9 mouse cellular contexts compared by ENCODE assay signal in the genomic region with DNA sequence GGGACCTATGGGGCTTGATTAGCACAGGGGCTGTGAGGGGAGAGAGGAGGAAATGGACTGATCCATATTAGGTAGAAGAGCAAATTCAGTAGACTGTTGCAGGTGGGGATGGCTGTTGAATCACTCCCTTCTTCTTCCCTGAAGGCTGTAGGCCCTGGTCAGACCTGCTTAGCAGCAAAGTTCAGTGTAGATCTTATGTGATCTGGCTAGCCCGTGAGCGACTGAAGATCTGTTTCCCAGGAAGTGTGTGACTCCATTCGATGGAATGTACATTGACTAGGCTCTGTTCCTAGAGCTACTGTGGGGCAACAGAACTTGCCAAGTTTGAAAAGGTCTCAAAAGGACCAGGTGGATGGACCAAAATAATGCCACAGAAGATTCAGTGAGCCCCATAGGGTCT.
DNase-seq lines count a peak whose midpoint lies in the region; ATAC-seq and TF ChIP-seq lines count a peak whose summit lies in the region.
"Had no signal": no experiment of that assay in that cellular context is flagged by ENCODE, and none has a peak within 500 bp of the region (broad histone marks: within the 10 kb centered on the region; RNA-seq: fewer than 3 reads in every experiment).

No protein-coding gene starts in this region.

- H3K9ac ChIP-seq in intestine, embryonic 14.5 days (ENCODE audit: low read length) = no peak overlapping the region
- no peak overlapping the region for H3K9ac ChIP-seq in intestine, postnatal 0 days (ENCODE audit: low read depth, low read length)
- no peak overlapping the region for H3K9ac ChIP-seq in neural tube, embryonic 14.5 days (replicated peaks; ENCODE audit: low read depth, low read length)
- no peak overlapping the region for H3K9ac ChIP-seq in neural tube, embryonic 15.5 days (replicated peaks)
- H3K9ac ChIP-seq in hindbrain, embryonic 14.5 days = no peak overlapping the region
- no peak overlapping the region for H3K9ac ChIP-seq in stomach, postnatal 0 days (ENCODE audit: low read length)
- H3K9ac ChIP-seq: liver, postnatal 0 days had no signal

- TF ChIP-seq CTCF in intestine, postnatal 0 days (IDR thresholded peaks at IDR 0.05; ENCODE audit: low read depth) = no peak
- no peak for TF ChIP-seq CTCF in stomach, postnatal 0 days (IDR thresholded peaks at IDR 0.05; ENCODE audit: low read depth)

- 0 out of 2 replicates have a peak, but pooled peaks cover 6% of the 10 kb centered on the region for H3K36me3 ChIP-seq in intestine, embryonic 14.5 days (ENCODE audit: control insufficient read depth, insufficient read depth, low read length)
- H3K36me3 ChIP-seq in intestine, postnatal 0 days (ENCODE audit: control insufficient read depth, insufficient read depth) = peaks cover 20% of the 10 kb centered on the region; the same call in 1 of the 2 replicates
- H3K36me3 ChIP-seq in neural tube, embryonic 14.5 days (ENCODE audit: control insufficient read depth, insufficient read depth, low read length) = no peaks in the 10 kb centered on the region; the same call in 1 of the 2 replicates
- peaks cover 10% of the 10 kb centered on the region; the same call in 1 of the 2 replicates for H3K36me3 ChIP-seq in neural tube, embryonic 15.5 days
- no peaks in the 10 kb centered on the region for H3K36me3 ChIP-seq in hindbrain, embryonic 14.5 days (replicated peaks; ENCODE audit: control insufficient read depth, insufficient read depth)
- 0 out of 2 replicates have a peak, but pooled peaks cover 3% of the 10 kb centered on the region for H3K36me3 ChIP-seq in stomach, postnatal 0 days (ENCODE audit: control insufficient read depth, insufficient read depth, low read length)

- H3K4me2 ChIP-seq in intestine, embryonic 14.5 days (ENCODE audit: low read length) = no peak overlapping the region
- no peak overlapping the region for H3K4me2 ChIP-seq in intestine, postnatal 0 days (replicated peaks; ENCODE audit: low read depth)
- H3K4me2 ChIP-seq in neural tube, embryonic 14.5 days (ENCODE audit: low read depth, low read length) = no peak overlapping the region
- H3K4me2 ChIP-seq in neural tube, embryonic 15.5 days = no peak overlapping the region
- no peak overlapping the region for H3K4me2 ChIP-seq in hindbrain, embryonic 14.5 days (replicated peaks)
- H3K4me2 ChIP-seq in stomach, postnatal 0 days (replicated peaks; ENCODE audit: low read depth) = no peak overlapping the region

- 90% methylated on average over 3 of the region's 3 CpGs for whole genome bisulfite sequencing in intestine, embryonic 14.5 days
- 68% methylated on average over 3 of the region's 3 CpGs for WGBS in intestine, postnatal 0 days
- 79% methylated on average over 3 of the region's 3 CpGs for WGBS in neural tube, embryonic 14.5 days
- 86% methylated on average over 3 of the region's 3 CpGs for WGBS in neural tube, embryonic 15.5 days
- 96% methylated on average over 3 of the region's 3 CpGs for WGBS in hindbrain, embryonic 14.5 days
- 34% methylated on average over 3 of the region's 3 CpGs for WGBS in stomach, postnatal 0 days

- H3K27ac ChIP-seq in intestine, embryonic 14.5 days (ENCODE audit: low read depth) = 0 out of 2 replicates have a peak overlapping the region, but pooled peaks have one; percentile 62
- no peak overlapping the region for H3K27ac ChIP-seq in intestine, postnatal 0 days (ENCODE audit: low read depth, low read length)
- peak overlapping the region; percentile 18; the same call in 1 of the 2 replicates for H3K27ac ChIP-seq in neural tube, embryonic 14.5 days (ENCODE audit: low read depth, low read length)
- no peak overlapping the region; the same call in none of the 2 replicates for H3K27ac ChIP-seq in neural tube, embryonic 15.5 days (replicated peaks)
- peak overlapping the region; percentile 48; the same call in 1 of the 2 replicates for H3K27ac ChIP-seq in hindbrain, embryonic 14.5 days
- H3K27ac ChIP-seq in stomach, postnatal 0 days (replicated peaks) = peak overlapping the region; percentile 73
- H3K27ac ChIP-seq: kidney, postnatal 0 days had no signal

- no peaks in the 10 kb centered on the region for H3K27me3 ChIP-seq in intestine, embryonic 14.5 days (replicated peaks; ENCODE audit: control insufficient read depth, insufficient read depth, low read length)
- no peaks in the 10 kb centered on the region for H3K27me3 ChIP-seq in intestine, postnatal 0 days (replicated peaks; ENCODE audit: control insufficient read depth, insufficient read depth, low read length)
- H3K27me3 ChIP-seq in neural tube, embryonic 14.5 days (ENCODE audit: control insufficient read depth, insufficient read depth, low read length) = no peaks in the 10 kb centered on the region
- no peaks in the 10 kb centered on the region for H3K27me3 ChIP-seq in neural tube, embryonic 15.5 days (replicated peaks)
- no peaks in the 10 kb centered on the region for H3K27me3 ChIP-seq in hindbrain, embryonic 14.5 days (ENCODE audit: control insufficient read depth, insufficient read depth, low read length)
- no peaks in the 10 kb centered on the region for H3K27me3 ChIP-seq in stomach, postnatal 0 days (ENCODE audit: control insufficient read depth, insufficient read depth, low read length)

- ATAC-seq in intestine, embryonic 14.5 days (replicated peaks; ENCODE audit: low FRiP score, low TSS enrichment, low read depth) = no peak
- no peak for ATAC-seq in intestine, postnatal 0 days
- no peak for ATAC-seq in neural tube, embryonic 14.5 days (ENCODE audit: low read depth)
- ATAC-seq in neural tube, embryonic 15.5 days (ENCODE audit: low FRiP score) = no peak
- ATAC-seq in hindbrain, embryonic 14.5 days (ENCODE audit: low FRiP score) = no peak
- ATAC-seq in stomach, postnatal 0 days (ENCODE audit: low FRiP score, low TSS enrichment) = peak; percentile 65
- ATAC-seq: liver, postnatal 0 days had no signal

- no peak for TF ChIP-seq EP300 in stomach, postnatal 0 days (optimal IDR thresholded peaks at IDR 0.05)

- H3K9me3 ChIP-seq in intestine, embryonic 14.5 days (ENCODE audit: control insufficient read depth, low read length) = no peaks in the 10 kb centered on the region
- H3K9me3 ChIP-seq in intestine, postnatal 0 days (ENCODE audit: control insufficient read depth) = no peaks in the 10 kb centered on the region
- no peaks in the 10 kb centered on the region for H3K9me3 ChIP-seq in neural tube, embryonic 14.5 days (ENCODE audit: control insufficient read depth, low read length)
- H3K9me3 ChIP-seq in neural tube, embryonic 15.5 days (replicated peaks) = no peaks in the 10 kb centered on the region
- no peaks in the 10 kb centered on the region for H3K9me3 ChIP-seq in hindbrain, embryonic 14.5 days (ENCODE audit: control insufficient read depth, low read length)
- no peaks in the 10 kb centered on the region for H3K9me3 ChIP-seq in stomach, postnatal 0 days (ENCODE audit: control insufficient read depth, low read length)

- H3K4me3 ChIP-seq in intestine, embryonic 14.5 days (ENCODE audit: low read depth, low read length) = no peak overlapping the region
- H3K4me3 ChIP-seq in intestine, postnatal 0 days (ENCODE audit: low read depth, low read length) = no peak overlapping the region
- no peak overlapping the region for H3K4me3 ChIP-seq in neural tube, embryonic 14.5 days (ENCODE audit: low read depth, low read length)
- H3K4me3 ChIP-seq in neural tube, embryonic 15.5 days (replicated peaks) = no peak overlapping the region
- no peak overlapping the region for H3K4me3 ChIP-seq in hindbrain, embryonic 14.5 days (replicated peaks; ENCODE audit: low read length)
- no peak overlapping the region for H3K4me3 ChIP-seq in stomach, postnatal 0 days (ENCODE audit: low read depth, low read length)

- DNase-seq in intestine, embryonic 14.5 days (ENCODE audit: low spot score) = no peak
- no peak for DNase-seq in hindbrain, embryonic 14.5 days (ENCODE audit: low spot score)
- DNase-seq in stomach, postnatal 0 days (ENCODE audit: low spot score) = peak; percentile 67
- no peak for DNase-seq in gastrocnemius, postnatal 36 days
- DNase-seq: liver, postnatal 0 days had no signal

- intact Hi-C loops in gastrocnemius, postnatal 36 days (cut with DNase I) = no loop called here

- peaks cover 21% of the 10 kb centered on the region for H3K4me1 ChIP-seq in intestine, embryonic 14.5 days (replicated peaks; ENCODE audit: control insufficient read depth, insufficient read depth, low read length)
- H3K4me1 ChIP-seq in intestine, postnatal 0 days (replicated peaks; ENCODE audit: control insufficient read depth, insufficient read depth, low read length) = 0 out of 2 replicates have a peak, but pooled peaks cover 3% of the 10 kb centered on the region
- H3K4me1 ChIP-seq in neural tube, embryonic 14.5 days (ENCODE audit: control insufficient read depth, insufficient read depth, low read length) = peaks cover 5% of the 10 kb centered on the region; the same call in 1 of the 2 replicates
- peaks cover 43% of the 10 kb centered on the region for H3K4me1 ChIP-seq in neural tube, embryonic 15.5 days
- H3K4me1 ChIP-seq in hindbrain, embryonic 14.5 days (replicated peaks; ENCODE audit: control insufficient read depth, insufficient read depth, low read length) = peaks cover 16% of the 10 kb centered on the region; the same call in 1 of the 2 replicates
- H3K4me1 ChIP-seq in stomach, postnatal 0 days (replicated peaks; ENCODE audit: control insufficient read depth, insufficient read depth) = peaks cover 22% of the 10 kb centered on the region

Comparison
In these comparisons a context has a peak if more than half of its experiments do, and no peak if none do; other contexts are left out.
1. H3K27ac ChIP-seq: peak in intestine, embryonic 14.5 days (single experiment), neural tube, embryonic 14.5 days (single experiment), hindbrain, embryonic 14.5 days (single experiment) and stomach, postnatal 0 days (single experiment); none in intestine, postnatal 0 days (single experiment) and neural tube, embryonic 15.5 days (single experiment).